Mouse (Mus musculus) heart, embryonic 16.5 days (tissue): ENCODE measurements around the gene Ubald1. TPM values are rescaled to one million over a fixed set of nuclear protein-coding genes. Genes with fewer than 3 reads are reported as not detected.

Source experiments
- ATAC-seq: fragments of 200-750 bp; cut with Nextera tagmentation; replicated peaks from 2 replicates; pipeline ENCODE4 v1.8.0; 2017; ENCODE audit warnings: moderate number of reproducible peaks; ENCODE audit not compliant: insufficient read depth, low FRiP score; ENCODE audit errors: extremely low read depth
- H3K27ac ChIP-seq: fragments of 300-500 bp; sonication (generic); 2 replicates; pipeline ENCODE4 v1.5.1; 2014; ENCODE audit warnings: mild to moderate bottlenecking, low read length, control low read depth, moderate library complexity
- H3K27me3 ChIP-seq: fragments of 300-500 bp; sonication (generic); 2 replicates; pipeline ENCODE4 v1.6.1; 2014; ENCODE audit warnings: low read length, mixed read lengths; ENCODE audit not compliant: control insufficient read depth, insufficient read depth
- H3K36me3 ChIP-seq: fragments of 300-500 bp; sonication (generic); 2 replicates; pipeline ENCODE4 v1.6.1; 2014; ENCODE audit not compliant: control insufficient read depth, insufficient read depth
- H3K4me1 ChIP-seq: fragments of 300-500 bp; sonication (generic); 2 replicates; pipeline ENCODE4 v1.6.1; 2014; ENCODE audit warnings: low read length, mixed read lengths; ENCODE audit not compliant: control insufficient read depth, insufficient read depth
- H3K4me2 ChIP-seq: fragments of 300-500 bp; sonication (generic); 2 replicates; pipeline ENCODE4 v1.6.1; 2014; ENCODE audit warnings: low read depth, mild to moderate bottlenecking, control low read depth, low read length
- H3K4me3 ChIP-seq: fragments of 300-500 bp; sonication (generic); 2 replicates; pipeline ENCODE4 v1.5.1; 2014; ENCODE audit warnings: mild to moderate bottlenecking, control low read depth, low read length
- H3K9ac ChIP-seq: fragments of 300-500 bp; sonication (generic); 2 replicates; pipeline ENCODE4 v1.6.1; 2014; ENCODE audit warnings: low read length, control low read depth
- H3K9me3 ChIP-seq: fragments of 300-500 bp; sonication (generic); replicated peaks from 2 replicates; pipeline ENCODE4 v1.6.1; 2016; ENCODE audit warnings: low read length; ENCODE audit not compliant: control insufficient read depth
- WGBS: fragments of 180-500 bp; shearing (Covaris S2); extraction: QIAGEN DNeasy Blood & Tissue Kit; methylation state at CpG from one replicate; pipeline ENCODE4 v1.1.7; 2014; 5-methylcytosine and 5-hydroxymethylcytosine counted together
- polyA plus RNA-seq: library from polyadenylated mRNA; unstranded; fragments of >200 nt; fragmentation: Nextera tagmentation; extraction: Ambion mirVana; gene quantifications from 2 replicates; pipeline ENCODE4 v1.2.1, GENCODE M21; 2015

Ubald1 gene
- polyA plus RNA-seq = 25.6 and 27.3 TPM in 2 replicates

DNA sequence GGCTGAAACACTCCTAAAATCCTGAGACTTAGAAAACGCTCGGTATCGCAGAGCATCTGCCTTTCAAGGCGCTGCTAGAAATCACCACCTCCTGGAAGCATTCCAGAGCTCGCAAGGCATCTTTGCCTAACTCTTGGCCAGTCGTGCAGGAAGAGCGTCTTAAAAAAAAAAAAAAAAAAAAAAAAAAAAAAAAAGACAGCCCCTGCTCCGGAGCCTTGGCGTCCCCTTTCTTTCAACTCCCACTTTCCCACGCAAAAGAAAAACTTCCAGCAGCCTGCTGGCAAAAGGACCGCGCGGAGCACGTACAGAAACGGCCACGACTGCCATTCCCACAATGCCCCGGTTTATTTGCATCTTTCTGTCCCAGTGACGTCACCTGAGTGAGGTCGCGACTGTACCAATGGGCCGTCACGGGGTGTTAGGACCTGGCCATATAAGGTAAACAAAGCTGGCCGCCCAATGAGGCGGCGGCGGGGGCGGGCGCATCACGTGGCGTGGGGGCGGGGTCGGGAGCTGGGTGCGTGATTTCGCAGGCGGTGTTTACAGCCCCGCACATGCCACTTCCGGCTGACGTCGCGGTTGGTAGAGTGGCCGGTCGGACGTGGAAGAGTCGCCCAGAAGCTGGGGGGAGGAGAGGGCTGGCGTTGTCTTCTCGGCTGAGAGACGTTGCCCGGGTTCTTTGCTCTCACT, at the start of gene Ubald1:
TSS of gene Ubald1 (minus strand) at position 180 of the 690 bp plus-strand sequence.
- Histone ChIP-seq H3K36me3 (0 out of 2 replicates have a peak, but pooled peaks cover 3% of the 10 kb centered on the region), H3K4me2 (peak within 1 kb of the TSS; percentile 92), H3K4me3 (peak within 1 kb of the TSS; percentile 71), H3K9me3 (no peaks in the 10 kb centered on the region), H3K27ac (peak within 1 kb of the TSS; percentile 99), H3K9ac (peak within 1 kb of the TSS; percentile 95), H3K4me1 (peaks cover 40% of the 10 kb centered on the region), H3K27me3 (no peaks in the 10 kb centered on the region)
- WGBS = under 1% methylated on average over 48 of the region's 48 CpGs
- peak; percentile 89 for ATAC-seq

DNA sequence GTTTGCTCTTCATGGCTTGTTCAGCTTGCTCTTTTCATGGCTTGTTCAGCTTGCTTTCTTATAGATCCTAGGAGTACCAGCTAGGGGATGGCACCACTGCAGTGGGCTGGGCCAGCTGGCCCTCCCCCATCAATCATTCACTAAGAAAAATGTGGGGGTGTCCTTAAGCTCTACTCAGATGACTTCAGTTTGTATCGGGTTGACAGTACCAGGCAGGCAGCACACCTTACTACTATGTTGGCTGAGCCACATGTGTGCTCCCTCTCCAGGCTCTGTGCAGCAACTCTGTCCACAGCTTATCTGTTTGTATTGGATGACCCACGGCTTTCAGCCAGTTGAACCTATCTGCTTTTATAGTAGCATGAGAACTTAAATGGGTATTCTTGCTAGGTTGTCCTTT, 48.4 kb upstream of the Ubald1 start:
- Histone ChIP-seq H3K27ac (no peak overlapping the region), H3K4me3 (no peak overlapping the region), H3K36me3 (peaks cover 67% of the 10 kb centered on the region), H3K4me1 (peaks cover 5% of the 10 kb centered on the region; the same call in 1 of the 2 replicates), H3K4me2 (no peak overlapping the region), H3K9me3 (no peaks in the 10 kb centered on the region), H3K27me3 (no peaks in the 10 kb centered on the region), H3K9ac (no peak overlapping the region)
- ATAC-seq = no peak
- 74% methylated on average over 2 of the region's 2 CpGs for WGBS

DNA sequence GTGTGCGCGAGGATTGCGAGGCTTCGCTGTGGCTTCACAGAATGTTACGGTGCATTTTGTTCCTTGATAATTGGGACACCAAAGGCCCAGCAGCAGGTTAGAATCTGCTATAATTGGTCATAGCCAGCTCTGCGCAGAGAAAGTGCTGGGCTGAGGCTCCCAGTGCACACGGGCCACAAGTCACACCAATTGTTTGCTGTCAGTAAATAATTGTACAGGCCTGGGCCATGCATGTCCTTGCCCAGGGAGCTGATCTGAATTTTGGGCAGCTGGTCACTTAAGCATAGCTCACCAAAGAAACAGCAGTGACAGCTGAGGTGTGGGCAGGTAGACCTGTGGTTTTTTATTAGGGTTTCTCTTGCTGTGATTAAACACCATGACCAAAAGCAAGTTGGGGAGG, 47.9 kb upstream of the Ubald1 start:
- no peak overlapping the region for H3K27ac ChIP-seq
- no peak for ATAC-seq
- no peaks in the 10 kb centered on the region for H3K9me3 ChIP-seq
- 94% methylated on average over 7 of the region's 7 CpGs for WGBS
- H3K36me3 ChIP-seq = peaks cover 71% of the 10 kb centered on the region
- no peak overlapping the region for H3K4me2 ChIP-seq
- H3K4me1 ChIP-seq = peaks cover 5% of the 10 kb centered on the region; the same call in 1 of the 2 replicates
- H3K9ac ChIP-seq = no peak overlapping the region
- H3K27me3 ChIP-seq = no peaks in the 10 kb centered on the region
- H3K4me3 ChIP-seq = no peak overlapping the region

DNA sequence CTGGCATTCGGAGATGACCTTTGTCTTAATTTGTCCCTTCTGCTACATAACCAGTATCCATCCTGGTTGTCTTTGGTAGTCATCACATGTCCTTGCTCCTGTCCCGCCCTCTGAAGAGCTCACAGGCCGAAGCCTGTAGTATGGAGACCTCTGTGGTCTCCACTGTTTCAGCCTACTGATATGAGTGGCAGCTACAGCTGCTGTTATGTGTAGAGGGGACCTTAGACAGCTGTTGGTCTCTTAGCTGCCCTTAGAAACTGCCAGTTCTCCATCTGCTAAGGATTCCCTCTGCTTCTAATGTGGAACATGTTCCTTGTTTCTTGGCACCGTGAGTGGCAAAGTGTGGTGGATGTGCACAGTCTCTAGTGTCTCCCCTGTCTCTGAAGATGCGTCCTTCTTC, 43.9 kb upstream of the Ubald1 start:
- no peaks in the 10 kb centered on the region for H3K9me3 ChIP-seq
- no peak overlapping the region for H3K9ac ChIP-seq
- H3K4me2 ChIP-seq = no peak overlapping the region
- ATAC-seq = no peak
- no peaks in the 10 kb centered on the region for H3K4me1 ChIP-seq
- no peaks in the 10 kb centered on the region for H3K27me3 ChIP-seq
- H3K36me3 ChIP-seq = peaks cover 54% of the 10 kb centered on the region
- no peak overlapping the region for H3K27ac ChIP-seq
- 93% methylated on average over 5 of the region's 5 CpGs for WGBS
- H3K4me3 ChIP-seq = no peak overlapping the region

DNA sequence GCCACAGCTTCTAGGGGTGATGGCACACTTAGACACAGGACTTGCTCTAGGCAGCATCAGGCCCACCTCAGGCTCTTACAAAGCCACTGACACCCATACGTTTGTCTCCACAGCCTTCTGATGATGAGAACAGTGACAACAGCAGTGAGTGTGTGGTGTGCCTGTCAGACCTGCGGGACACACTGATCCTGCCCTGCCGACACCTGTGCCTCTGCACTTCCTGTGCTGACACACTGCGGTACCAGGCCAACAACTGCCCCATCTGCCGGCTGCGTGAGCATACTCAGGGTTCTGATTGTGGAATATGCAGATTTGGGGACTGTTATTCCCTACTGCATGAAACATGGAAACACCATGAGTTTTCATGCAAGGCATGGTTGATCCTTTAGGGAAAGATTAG, 42.4 kb upstream of the Ubald1 start:
- H3K4me1 ChIP-seq = no peaks in the 10 kb centered on the region
- no peaks in the 10 kb centered on the region for H3K9me3 ChIP-seq
- H3K4me2 ChIP-seq = no peak overlapping the region
- no peaks in the 10 kb centered on the region for H3K27me3 ChIP-seq
- no peak for ATAC-seq
- no peak overlapping the region for H3K4me3 ChIP-seq
- H3K36me3 ChIP-seq = peaks cover 48% of the 10 kb centered on the region
- no peak overlapping the region for H3K9ac ChIP-seq
- no peak overlapping the region for H3K27ac ChIP-seq
- WGBS = 86% methylated on average over 6 of the region's 6 CpGs

DNA sequence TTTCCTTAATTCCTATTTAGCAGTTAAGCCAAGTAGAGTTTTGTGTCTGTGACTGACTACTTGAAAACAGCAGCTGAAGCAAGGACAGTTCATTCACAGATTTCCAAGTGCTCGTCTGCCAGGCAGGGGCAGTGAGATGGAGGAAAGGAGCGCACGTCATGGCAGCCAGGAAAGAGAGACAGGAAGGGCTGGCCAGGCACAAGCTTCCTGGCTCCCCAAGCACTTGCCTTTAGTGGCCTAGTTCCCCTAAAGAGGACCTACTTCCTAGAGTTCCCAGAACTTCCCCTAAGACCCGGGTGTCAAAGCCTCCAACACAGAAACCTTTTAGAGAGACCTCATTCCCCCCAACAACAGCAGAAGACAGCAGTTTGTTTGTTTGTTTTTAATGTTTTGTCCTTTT, 40.4 kb upstream of the Ubald1 start:
- Histone ChIP-seq H3K27me3 (no peaks in the 10 kb centered on the region), H3K27ac (peak overlapping the region; percentile 53; the same call in 1 of the 2 replicates), H3K4me3 (no peak overlapping the region), H3K9me3 (no peaks in the 10 kb centered on the region), H3K9ac (no peak overlapping the region), H3K4me2 (no peak overlapping the region), H3K4me1 (no peaks in the 10 kb centered on the region), H3K36me3 (peaks cover 48% of the 10 kb centered on the region)
- ATAC-seq = no peak
- 58% methylated on average over 4 of the region's 4 CpGs for WGBS

DNA sequence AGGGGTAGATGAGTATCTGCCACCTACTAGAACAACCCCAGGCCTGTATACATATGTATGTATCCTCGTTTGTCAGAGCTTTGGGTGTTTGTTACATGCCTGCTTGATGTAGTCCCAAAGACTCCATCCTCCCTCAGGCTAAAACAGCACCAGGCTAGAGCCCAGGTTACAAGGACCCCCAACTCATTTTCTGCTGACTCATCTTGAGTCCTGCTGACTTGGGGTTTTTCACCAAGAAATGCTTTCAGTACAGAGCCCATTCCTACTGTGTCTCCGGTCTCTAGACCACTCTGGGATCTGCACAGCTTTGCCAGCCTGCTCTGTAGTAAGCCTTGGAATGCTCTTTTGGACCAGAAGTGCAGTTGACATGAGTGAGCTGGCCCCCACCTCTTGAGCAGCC, 36.5 kb upstream of the Ubald1 start:
- H3K4me1 ChIP-seq = peaks cover 13% of the 10 kb centered on the region
- H3K9ac ChIP-seq = no peak overlapping the region
- H3K27ac ChIP-seq = no peak overlapping the region
- H3K36me3 ChIP-seq = peaks cover 24% of the 10 kb centered on the region
- H3K9me3 ChIP-seq = no peaks in the 10 kb centered on the region
- no peak overlapping the region for H3K4me3 ChIP-seq
- no peaks in the 10 kb centered on the region for H3K27me3 ChIP-seq
- WGBS = 94% methylated on average over 2 of the region's 2 CpGs
- no peak for ATAC-seq
- no peak overlapping the region for H3K4me2 ChIP-seq

DNA sequence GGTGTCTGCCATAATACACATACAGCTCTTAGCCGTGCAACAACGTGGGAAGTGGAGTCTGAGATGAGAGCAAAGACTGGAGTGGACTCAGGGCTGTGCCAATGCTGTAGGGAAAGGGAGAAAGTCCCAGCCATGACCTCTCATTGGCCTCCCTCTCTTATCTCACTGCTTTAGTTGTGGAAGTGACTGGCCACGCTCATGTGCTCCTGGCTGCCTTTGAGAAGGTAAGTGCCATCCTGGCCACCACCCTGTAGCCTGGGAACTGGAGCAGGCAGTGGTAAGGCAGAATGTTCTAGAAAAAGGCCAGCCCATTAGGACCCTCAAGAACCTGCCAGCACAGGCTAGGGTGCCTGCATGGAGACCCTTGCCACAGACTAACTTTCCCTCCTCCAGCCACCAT, 35.8 kb upstream of the Ubald1 start:
- Histone ChIP-seq H3K9me3 (no peaks in the 10 kb centered on the region), H3K4me1 (peaks cover 13% of the 10 kb centered on the region), H3K27me3 (no peaks in the 10 kb centered on the region), H3K27ac (no peak overlapping the region), H3K36me3 (peaks cover 30% of the 10 kb centered on the region), H3K9ac (no peak overlapping the region), H3K4me2 (no peak overlapping the region), H3K4me3 (no peak overlapping the region)
- 49% methylated on average over 3 of the region's 3 CpGs for WGBS
- no peak for ATAC-seq

DNA sequence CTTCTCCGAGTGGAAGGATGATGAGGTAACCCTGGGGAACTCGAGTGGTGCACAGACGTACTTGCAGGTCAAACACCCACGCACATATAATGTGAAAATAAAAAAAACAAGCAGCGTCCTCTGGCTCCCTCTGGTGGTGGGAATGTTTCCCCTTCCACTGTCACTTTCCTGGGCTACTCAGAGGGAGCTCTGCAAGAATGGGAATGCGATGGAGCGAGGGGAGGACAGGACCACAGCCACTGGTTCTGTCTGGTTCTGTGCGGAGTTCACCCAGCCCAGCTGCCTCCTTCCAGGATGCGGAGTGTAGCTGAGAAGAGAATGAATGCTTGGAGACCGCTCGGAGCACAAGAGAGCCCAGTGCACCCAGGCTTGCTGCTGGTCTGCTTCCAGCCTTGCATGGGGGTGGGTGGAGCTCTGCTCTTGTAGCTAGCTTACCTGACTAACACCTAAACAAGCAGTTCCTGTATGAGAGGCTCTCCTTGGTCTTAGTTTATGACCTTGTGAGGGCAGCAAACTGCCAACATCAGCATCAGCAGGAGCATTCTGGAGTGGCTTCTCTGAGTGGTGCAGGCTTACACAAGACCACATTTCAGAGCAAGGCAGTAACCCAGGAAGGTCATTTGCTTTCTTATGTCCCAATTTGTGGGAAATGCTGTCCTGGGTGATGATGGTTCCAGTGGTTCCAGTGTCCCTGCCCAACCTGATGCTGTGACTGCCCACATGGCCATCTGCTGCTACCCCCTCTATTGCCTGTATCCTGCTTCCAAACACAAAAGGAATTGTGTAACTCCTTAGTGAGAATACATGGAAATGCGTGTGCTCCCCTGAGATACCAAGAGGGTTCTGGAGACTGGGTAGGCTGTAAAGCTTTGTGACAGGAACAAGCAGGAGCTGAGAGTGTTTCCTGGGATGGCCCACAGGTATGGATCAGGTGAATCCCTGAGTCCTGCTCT, 33.9 kb upstream of the Ubald1 start:
- Histone ChIP-seq H3K4me1 (peaks cover 13% of the 10 kb centered on the region), H3K4me2 (peak overlapping the region; percentile 22), H3K9ac (peak overlapping the region; percentile 31), H3K36me3 (peaks cover 47% of the 10 kb centered on the region), H3K27ac (peak overlapping the region; percentile 85), H3K9me3 (no peaks in the 10 kb centered on the region), H3K27me3 (no peaks in the 10 kb centered on the region), H3K4me3 (0 out of 2 replicates have a peak overlapping the region, but pooled peaks have one; percentile 3)
- 34% methylated on average over 12 of the region's 12 CpGs for WGBS
- peak; percentile 57 for ATAC-seq
